Mouse (Mus musculus): ENCODE measurements at regions not wholly inside any gene's neighbourhood (a gene's known extent, or its start where the extent isn't known, plus 50 kb on each side); places are given as distances from the start of the nearest gene placed in this dataset.
A peak's percentile ranks its signal among the peaks of the same experiment; 100 is the strongest.

DNA sequence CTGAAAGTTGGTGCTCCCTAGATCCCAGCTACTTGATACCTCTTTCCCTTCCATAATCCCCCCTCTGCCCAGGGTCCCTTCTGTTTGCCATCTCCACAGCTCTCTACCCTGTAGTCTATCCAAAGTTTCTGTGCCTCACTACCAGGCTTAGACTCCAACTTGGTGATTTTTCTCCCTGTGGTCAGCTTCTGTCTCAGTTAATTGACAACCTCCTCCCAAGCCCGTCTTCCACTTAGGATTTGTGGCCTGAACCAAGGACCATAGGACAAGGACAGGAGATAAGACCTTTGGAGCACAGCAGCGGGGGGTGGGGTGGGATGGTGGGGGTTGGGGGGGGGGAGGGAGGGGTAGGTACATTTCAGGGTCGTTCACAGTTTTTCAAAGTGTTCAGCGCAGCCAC lies 371.3 kb downstream of the Eipr1 start:
- DNase-seq (ENCODE audit: low spot score), result no peak

DNA sequence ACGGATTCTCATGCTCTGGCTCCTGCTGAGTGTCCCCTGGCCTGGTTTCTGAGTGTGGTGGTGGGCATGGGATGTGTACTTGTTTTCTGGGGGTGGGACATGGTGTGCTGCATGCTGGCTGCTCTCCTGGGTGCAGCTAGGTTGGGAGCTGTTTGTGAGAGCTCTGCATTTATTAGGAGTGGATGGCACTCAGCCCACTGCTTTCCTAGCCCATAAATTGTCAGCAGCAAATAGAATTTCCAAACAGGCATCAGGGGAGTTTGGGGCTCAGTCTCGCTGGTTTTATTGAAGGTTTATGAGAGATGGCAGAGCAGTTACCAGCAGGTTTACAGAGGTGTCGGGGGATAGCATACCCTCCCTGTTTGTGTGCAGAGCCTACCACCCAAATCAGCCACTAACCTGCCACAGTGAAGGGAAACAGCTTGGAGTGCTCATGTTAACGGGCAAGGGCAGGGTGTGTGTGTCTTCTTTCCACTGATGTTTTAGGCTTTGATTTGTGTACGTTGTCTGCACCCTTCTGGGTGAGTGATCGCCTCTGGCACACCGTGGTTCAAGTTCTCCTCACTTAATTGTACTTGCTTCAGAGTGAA lies 372.6 kb downstream of the Eipr1 start:
- no peak for DNase-seq (ENCODE audit: low spot score)

DNA sequence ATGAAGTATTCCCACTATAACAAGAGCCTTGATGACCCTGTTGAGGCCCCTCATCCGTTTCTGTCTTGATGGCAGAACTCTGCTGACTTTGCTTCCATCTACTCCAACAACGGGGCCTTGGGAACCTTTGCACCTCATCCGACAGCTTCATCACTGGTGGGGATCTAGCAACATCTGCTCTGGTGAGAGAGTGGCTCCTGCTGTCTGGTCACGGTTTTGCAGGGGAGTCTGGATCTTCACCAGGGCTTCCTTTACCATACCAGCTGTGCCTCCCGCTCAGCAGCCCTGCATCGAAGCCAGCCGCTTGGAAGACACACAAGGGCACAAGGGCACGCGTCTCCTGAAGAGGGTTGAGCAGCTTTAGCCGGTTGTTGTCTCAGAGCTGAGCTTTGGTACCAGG lies 377.2 kb downstream of the Eipr1 start:
- peak; percentile 21 for DNase-seq (ENCODE audit: low spot score)

DNA sequence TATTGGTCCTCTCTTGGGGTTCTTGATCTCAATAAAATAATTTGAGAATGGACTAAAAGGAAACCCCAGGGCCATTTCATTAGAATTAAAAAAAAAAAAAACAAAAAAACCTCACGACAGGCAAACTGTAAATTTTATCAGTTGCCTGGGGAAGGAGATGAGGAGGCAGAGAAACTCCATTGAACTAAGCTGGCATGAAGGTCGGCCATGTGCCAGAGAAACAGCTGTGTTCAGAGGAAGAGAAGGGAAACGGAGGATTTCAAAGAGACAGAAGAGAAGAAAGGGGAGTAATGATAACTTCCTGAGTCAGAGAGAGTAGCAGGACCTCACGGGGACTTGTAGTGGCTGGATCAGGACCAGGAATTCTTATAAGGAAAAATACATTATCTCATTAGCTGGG lies 377.7 kb downstream of the Eipr1 start:
- no peak for DNase-seq (ENCODE audit: low spot score)

DNA sequence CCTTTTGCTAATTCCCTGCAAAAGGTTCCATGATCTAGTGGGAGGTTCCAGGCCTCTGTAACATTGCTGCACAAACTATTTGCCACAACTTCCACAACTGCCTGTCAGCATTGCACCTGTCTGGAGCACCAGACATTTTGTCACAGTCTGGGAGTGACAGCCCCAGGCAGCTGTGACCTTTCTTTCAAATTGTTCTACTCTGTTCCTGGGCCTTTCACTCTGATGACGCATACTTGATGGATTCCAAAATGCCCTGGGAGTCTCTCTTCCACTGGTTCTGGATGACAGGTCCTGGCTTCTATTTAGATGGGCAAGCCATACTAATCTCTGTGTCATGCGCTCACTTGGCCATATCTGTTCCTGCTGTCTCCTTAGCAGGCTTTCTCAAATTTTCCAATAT lies 382.7 kb downstream of the Eipr1 start:
- no peak for DNase-seq (ENCODE audit: low spot score)

DNA sequence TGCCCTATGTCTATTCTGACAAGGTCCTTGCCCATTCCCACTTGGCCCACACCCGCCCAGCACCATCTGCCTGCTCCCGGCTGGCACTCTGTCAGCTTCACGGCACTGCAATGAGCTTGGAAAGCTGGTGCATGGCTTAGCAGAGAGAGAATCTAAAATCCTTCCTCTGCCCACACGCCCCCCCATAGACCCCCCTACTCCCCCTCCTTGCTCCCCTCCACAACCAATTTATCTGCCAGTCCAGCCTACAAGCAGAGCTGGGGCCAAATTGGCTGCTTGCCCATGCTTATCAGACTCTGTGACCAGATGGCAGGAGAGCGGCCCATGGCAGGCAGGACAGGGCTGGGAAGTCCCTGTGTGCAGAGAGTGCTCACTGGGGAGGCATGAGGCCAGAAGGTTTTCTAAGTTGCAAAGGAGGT lies 385.3 kb downstream of the Eipr1 start:
- peak; percentile 59 for DNase-seq (ENCODE audit: low spot score)

DNA sequence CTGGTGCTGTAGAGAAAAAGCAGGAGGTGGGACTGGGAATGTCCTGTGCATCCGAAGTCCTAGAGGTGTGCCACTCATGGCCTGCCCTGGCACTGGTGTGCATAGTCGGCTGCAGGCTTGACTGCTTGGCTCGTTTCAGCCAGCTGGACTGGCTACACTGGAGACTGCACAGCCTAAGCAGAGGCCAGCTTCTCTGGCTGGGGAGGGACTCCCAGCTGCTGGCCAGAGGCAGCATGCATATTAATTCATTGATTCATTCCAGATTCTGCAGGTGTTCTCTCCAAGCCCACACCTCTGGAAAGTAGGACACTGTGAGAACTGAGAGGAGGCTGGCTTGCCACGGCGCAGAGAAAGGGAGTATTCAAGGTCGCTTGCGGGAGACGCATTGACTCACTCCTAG lies 385.9 kb downstream of the Eipr1 start:
- DNase-seq (ENCODE audit: low spot score), result no peak

DNA sequence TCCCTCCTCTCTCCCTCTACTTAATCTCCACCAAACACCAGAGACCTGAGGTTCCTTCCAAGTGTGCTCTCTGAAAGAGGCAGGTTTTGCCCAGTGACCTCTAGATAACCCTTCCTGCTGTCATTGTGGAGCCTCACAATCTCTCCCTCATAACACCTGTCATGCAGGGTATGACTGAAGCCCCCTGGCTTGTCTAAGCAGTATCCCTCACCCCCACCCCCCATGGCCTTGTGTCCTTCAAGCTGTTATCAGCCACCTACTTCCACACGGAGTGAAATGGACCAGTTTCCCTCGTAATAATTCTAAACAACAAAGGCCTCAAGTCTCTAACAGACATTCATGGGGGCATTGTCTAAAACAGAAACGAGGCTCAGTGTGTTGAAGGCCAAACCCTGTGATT lies 387.6 kb upstream of the Myt1l start:
- DNase-seq (ENCODE audit: low spot score), result no peak

DNA sequence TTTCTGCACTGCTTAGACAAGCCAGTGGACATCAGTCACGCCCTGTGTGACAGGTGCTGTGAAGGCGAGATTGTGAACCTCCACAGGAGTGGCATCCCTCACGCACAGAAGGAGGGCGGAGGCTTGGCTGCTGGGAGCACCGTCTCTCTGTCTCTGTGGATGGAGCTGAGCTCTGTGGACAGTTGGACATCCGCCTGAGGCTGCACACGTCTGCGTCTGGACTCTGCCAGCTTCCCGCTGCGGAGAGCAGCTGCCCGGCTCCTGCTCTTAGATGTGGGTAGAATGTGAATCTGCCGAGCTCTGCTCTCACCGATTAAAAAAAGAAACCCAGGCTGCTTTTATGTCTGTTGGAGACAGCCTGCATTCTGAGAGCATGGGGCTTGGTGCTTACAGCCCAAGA lies 387.1 kb upstream of the Myt1l start:
- no peak for DNase-seq (ENCODE audit: low spot score)

DNA sequence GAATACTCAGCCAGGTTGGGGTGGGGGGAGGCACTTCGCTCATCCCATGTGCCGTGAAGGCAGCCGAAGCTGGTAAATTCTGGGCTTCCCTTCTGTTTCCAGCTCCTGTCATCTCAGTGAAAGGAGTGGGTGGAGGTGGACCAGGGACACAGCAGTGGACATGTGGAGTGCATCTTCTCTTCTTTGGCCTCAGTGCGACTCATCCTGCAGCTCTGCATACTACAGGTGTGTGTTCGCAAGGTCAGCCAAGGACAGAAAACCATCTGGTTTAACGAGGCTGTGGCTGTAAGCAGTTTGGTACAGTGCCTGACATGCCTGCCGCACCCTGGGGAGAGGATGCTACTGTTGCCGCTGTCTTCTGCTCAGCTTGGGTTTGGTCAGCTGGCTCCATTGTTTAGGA lies 386.3 kb upstream of the Myt1l start:
- DNase-seq (ENCODE audit: low spot score), result no peak

DNA sequence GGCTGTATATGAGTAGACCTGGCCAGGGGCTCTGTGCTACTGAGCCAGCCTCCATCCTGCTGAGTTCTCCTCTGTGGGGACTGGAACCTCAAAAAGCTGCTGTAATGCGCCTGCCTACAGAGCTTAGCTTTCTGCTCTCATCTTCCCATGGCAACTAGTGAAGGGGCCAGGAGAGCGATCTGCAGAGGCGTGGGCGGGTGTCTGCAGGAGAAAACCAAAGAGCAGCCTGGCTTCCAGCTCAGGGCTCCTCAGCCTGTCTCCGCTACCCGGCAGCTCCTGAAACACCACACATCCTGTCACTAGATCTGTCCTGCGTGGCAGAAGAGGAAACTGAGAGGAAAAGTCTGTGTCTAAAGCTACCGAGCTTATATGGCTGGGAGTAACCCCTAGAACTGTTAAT lies 384.9 kb upstream of the Myt1l start:
- no peak for DNase-seq (ENCODE audit: low spot score)

DNA sequence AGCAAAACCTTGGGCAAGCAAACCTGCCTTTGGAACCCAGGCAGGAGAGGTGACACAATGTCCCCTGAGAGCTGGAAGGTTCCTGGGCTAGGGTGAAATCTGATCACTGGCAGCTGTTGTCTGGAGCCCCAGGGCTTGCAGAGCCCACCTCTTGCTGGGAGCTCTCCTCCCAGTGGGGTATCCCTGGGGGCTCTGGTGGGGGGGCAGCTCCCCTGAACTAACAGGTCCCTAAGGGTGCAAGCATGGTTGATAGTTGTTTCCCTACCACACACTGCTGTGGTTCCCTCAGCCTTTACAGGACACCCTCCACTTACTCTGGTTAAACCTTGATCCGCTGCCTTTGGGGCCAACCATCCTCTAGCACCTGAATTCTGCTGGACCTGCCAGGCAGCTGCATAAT lies 367.3 kb upstream of the Myt1l start:
- DNase-seq (ENCODE audit: low spot score), result no peak

DNA sequence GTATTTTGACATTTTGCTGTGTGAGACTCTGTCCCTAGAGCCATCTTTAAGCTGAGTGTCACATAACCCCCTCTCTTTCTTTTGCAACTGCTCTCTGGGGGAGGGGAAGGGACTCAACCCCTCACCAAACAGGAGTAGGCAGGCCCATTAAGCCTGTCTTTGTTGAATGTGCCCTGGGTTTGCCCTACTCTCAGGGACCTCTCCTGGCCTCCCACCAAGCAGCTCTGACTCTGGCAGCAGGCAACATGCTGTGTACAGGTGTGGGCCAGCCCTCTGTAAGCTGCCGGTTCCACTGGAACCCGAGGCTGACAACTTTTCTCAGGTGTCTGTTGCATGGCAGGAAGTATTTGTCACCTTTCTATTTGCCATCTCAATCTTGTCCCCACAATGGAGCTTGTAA lies 366.6 kb upstream of the Myt1l start:
- no peak for DNase-seq (ENCODE audit: low spot score)

DNA sequence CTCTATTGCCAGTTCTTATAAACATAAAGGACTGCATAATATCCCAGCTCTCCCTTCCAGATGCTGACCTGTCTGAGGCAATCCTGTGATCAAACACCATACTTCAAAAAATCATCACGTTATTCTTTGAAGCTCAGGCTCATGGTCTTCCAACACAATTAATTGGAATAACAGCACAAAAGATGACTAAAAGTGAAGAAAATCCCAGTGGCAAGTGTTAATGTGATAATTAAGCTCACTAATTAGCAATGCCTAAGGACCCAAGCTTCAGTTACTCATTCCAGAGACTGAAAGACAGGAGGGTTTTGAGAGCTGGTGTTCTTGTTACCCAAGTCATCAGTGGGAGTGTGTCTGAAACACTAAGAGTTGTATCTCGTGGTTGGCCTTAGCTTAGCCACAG lies 363.5 kb upstream of the Myt1l start:
- DNase-seq (ENCODE audit: low spot score), result no peak

DNA sequence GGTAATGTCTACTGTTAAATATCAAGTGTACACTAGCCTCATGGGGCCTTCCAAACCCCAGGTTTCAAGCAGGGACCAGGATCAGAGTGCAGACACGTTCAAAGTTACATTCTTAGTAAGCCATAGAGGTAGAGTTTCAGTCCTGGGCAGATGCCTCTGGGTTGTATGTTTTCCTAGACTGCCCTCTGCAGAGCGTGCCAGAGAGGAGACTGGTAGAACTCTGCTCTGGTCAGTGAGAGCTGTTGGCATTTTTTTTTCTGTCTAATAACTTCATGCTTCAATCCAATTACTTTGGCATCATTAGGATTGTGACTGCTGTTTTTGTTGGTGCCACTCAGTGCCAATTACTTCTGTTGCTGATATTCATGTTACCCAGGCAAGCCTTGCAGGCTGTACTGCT lies 361.9 kb upstream of the Myt1l start:
- no peak for DNase-seq (ENCODE audit: low spot score)

DNA sequence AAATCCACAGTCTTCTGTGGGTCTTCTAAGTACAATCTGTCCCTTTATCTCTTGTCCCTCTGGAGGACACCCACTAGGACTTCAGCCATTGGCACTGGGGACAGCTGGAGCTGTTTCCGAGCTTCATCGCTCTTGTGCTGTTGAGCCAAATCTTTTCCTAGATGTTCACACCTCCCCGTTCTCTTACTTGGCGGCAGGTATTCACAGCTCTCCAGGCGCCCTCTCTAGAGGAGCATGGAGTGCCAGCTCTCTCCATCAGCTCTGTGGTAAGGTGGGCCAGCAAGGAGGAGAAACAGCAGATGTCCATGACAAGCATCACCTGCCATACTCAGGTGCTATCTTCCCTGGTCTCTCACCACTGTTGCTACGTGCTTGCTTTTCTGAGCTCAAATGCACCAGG lies 360.3 kb upstream of the Myt1l start:
- DNase-seq (ENCODE audit: low spot score), result no peak

DNA sequence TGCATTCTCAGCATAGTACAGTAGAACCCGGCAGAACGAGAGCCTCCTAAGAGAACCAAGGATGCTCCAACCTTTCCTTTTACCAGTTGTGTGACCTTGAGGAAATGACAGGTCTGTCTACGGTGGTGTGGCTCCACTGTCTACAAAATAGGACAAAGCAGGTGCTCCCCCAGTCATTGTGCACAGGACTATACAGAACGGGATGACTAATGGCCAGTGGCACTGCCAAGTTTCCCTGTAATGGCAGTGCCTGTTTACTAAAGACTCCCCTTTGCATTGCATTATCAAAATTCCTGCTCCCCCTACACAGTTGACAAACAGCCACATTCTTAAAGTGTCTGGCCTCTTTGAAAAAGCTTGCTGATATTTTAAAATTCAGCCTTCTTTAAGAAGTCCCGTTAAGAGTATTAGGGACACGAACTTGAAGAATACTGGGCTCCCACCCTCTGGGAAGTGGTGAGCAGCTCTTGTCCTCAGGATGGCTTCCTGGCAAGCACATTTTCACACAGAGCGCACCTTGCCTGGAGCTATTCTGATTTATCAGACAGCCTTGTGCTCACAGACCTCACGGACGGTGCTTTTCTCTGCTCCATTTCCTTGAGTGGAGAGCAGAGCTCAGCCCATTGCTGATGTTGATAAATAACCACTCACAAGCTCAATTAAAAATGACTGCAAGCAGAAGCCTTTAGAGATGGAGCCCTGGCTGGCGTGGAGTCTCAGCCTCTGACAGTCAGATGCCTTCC lies 352.3 kb upstream of the Myt1l start:
- DNase-seq (ENCODE audit: low spot score), result no peak

DNA sequence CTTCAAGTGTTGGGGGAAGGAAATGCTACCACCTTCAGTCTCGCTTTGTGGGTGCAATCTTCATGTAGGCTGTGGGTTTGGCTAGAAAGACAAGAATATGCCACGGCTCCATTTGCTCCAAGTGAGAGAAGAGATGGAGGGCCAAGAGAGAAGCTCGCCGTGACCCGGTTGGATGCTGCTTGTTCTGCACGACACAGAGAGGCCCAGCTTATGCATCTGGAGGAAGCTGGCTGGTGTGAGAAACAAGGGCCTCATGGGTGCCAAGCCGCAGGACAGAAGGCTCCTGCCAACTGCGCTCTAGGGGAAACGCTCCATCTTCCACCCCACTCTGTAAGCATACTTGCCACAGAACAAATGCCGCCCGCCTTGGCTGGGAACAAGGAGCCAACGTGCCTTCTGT lies 351.0 kb upstream of the Myt1l start:
- DNase-seq (ENCODE audit: low spot score), result no peak

DNA sequence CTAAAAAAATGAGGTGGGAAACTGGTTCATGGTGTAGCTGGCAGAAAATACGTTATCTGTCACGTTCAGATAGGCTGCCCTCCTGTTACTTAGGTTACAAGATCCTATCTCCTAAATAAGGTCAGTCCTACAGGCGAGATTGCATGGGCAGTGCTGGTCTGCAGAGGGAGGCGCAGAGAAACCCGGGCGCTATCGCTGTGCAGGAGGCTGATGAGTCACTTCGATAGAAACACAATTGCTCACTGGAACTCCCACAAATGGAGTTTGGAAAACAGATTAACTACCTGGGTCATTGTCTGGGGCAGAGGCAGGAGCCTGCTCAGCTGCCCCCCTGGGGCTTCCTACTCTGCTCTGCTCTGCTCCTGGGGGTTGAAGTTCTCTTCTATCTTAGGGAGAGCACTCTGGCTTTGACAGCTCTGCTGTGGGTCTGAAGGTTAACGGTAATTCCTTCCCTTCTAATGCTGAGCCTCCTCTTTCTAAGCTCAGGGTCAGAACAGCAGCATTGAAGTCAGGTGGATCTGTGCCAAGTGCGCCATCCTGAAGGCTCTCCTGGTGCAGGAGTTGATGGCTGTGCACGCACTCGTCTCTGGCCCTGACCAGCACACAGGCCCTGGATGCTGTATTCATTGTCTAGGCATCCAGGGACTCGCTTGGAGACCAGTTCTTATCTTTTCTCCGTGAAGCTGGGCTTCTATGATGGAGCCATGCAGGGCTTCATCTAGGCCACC lies 349.9 kb upstream of the Myt1l start:
- DNase-seq (ENCODE audit: low spot score), result peak; percentile 7

DNA sequence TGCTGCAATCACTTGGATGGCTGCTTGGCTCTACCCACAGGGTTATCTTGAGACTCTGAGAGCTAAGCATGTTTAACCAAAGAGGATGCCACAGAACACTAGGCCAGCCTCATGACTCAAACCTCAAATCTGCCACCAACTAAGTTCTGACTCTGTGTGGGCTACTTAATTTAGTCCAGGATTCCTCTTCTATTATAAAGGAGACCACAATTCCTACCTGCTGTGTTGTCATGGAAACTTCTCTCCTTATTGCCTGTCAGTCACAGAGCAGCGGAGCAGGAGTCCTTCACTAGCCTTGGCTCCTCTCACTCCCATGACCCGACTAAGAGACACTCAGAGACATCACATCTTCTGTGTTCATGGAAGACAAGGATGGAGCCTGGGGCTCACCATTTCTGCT lies 348.8 kb upstream of the Myt1l start:
- DNase-seq (ENCODE audit: low spot score), result no peak

DNA sequence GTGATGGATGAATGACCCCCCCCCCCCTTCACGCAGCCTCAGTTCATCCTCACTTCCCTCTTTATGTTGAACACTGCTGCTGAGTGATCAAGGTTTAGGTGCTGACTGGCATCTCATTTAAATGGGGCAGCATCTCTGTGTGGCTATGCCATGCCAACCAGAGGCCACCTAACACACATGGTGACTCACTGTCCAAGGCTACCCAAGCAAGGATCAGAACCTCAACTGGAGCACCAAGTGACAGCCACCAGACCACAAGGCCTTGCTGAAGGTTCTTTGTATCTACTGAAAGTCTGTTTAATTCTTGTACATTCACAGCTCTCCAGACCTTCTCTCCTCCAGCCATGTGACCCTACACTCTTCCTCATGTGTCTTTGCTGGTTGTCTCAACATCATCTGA lies 347.6 kb upstream of the Myt1l start:
- DNase-seq (ENCODE audit: low spot score), result no peak

DNA sequence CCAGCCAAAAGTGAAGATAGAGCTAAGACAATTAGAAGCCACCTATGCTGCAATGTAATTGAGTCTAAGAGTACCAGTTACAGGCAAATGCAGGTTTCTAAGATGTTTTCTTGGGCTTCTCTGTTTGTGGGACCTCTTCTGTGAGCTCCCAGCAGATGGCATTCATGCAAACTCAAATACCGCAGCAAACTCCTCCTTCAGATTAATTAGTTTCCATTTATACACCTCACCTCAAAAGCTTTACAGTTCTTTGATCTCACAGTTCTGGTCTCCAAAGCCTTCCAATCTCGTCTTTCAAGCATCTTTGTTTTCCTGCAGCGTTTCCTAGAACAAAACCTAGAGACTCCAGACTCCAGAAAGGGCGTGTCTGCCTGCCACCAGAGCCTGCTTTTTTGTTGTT lies 340.6 kb upstream of the Myt1l start:
- no peak for DNase-seq (ENCODE audit: low spot score)

DNA sequence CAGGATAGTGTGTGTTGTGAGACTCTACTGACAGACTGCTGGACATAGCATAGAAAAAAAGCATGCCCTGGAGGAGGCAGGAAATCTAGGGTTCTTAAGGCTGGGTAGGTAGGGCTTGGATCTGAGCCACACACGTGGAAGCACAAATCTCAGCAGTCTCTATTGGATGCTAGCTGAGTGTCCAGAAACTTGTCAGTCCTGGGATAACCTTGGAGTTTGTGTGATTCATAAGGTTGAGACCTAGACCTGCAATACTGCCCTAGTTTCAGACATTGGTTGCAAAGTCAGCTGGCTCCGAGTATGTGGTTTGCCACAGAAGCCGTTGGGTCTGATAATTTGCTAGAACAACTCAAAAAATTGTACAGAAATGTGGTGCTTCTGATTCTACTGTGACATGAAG lies 335.8 kb upstream of the Myt1l start:
- no peak for DNase-seq (ENCODE audit: low spot score)

DNA sequence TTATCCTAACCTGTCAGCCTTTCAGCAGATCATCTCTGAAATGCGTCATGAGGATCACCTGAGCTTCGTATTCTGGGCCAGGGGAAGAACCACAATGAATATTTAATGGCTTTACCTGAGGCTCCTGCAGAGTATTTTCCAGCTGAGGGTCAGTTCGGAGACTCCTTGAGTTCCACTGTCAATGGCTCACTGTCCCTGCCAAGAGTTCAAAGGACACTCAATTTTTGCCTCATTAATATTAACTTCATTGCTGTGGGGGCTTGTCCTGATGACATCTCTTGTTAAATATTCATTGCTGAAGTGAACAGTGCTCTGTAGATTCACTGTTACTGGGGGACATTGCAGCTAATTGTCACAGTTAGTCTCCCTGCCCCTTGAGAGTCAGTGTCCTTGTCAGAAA lies 316.2 kb upstream of the Myt1l start:
- DNase-seq (ENCODE audit: low spot score), result no peak
